Mouse (Mus musculus) monocyte, adult 2 months (primary cell): ENCODE data around the gene Sat1.

ENCODE experiments used
- DNase-seq, 2 experiments: peaks; one replicate each; pipeline ENCODE4 v3.0.0; 2022; ENCODE audit warnings: low spot score in 2 of 2, low read depth in 1 of 2

The Sat1 gene

GRCm38 (mm10) chrX:155167667-155168066 is 48.6 kb downstream of the Sat1 start:
- DNase-seq, result no peak

- no peak for DNase-seq
These were observed 49.9 kb downstream of the Sat1 start for GRCm38 (mm10) chrX:155166313-155166712.

GRCm38 (mm10) chrX:155163553-155163952 is 52.7 kb downstream of the Sat1 start:
- DNase-seq, result no peak
